Mouse (Mus musculus) CD4-positive, CD25-positive, alpha-beta regulatory T cell (primary cell): ENCODE data around the gene Fam169b. TPM values are rescaled to one million over a fixed set of nuclear protein-coding genes. Genes with fewer than 3 reads are reported as not detected.

Source experiments
- polyA plus RNA-seq: library from polyadenylated mRNA; unstranded; fragments of 100-300 nt; shearing (Covaris generic); gene quantifications from one replicate; pipeline ENCODE4 v1.2.1, GENCODE M21; 2017

Gene Fam169b
- polyA plus RNA-seq, result 184 TPM

DNA sequence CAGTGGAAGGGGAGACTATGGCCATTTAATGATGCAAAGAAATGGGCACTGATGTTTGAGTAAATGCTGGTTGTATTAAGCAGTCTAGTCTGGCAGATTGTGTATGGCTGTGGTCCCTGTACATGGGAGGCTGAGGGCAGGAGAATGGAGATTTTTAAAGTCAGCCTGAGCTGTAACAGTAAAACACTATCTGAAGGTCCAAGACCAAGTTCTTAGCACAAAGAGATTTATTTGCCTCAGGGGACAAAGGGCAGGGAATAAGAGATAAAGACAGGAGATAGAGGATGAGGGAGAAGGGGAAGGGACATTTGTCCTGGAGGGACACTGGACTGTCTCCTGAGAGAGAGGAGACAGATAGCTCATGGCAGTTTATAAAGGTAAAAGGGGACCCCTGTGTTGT lies at the start of gene Fam169b:
Fam169b (plus strand) TSS at position 325 of the 400 bp plus-strand sequence.

DNA sequence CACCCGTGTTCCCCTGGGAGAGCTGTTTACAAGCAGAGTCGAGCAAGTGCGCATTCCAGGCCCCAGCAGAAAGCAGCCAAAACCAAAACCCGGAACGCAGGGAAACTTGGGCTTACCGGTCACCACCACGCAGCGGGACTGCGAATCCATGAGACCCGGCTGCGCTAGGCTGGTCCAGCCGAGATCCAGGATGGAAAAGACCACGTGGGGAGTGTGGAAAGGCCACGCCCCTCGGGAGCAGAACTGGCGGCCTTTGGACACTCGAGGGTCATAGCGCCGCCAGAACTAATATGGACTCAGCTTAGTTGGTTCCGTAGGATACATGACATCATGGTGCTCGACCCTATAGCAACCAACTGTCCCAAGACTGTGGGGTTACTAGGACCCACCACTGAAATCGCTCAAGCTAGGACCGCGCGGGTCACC lies 9.6 kb upstream of the Fam169b start, which contains the start of gene Pgpep1l:
Pgpep1l (minus strand) TSS at position 206 of the 426 bp plus-strand sequence.

Other genes starting within 250 kb of the Fam169b start
- gene Pgpep1l, start 9.6 kb upstream of the Fam169b start, polyA plus RNA-seq, result 4.1 TPM